Mouse (Mus musculus) CD8-positive naive resting alpha-beta T cell, adult 2 months (primary cell): ENCODE data around the gene Ibsp.

Source experiments
- DNase-seq, 2 experiments: peaks; one replicate each; pipeline ENCODE4 v3.0.0; 2022; ENCODE audit warnings: low read depth in 2 of 2, low spot score in 2 of 2

The Ibsp gene

GRCm38 (mm10) chr5:104340513-104340829 is 41.5 kb downstream of the Ibsp start:
- DNase-seq, result no peak

GRCm38 (mm10) chr5:104342881-104343280 is 43.9 kb downstream of the Ibsp start:
- no peak for DNase-seq

- DNase-seq, result no peak
Measured at GRCm38 (mm10) chr5:104344526-104345240, 45.7 kb downstream of the Ibsp start.

GRCm38 (mm10) chr5:104345241-104345630 is 46.3 kb downstream of the Ibsp start:
- no peak for DNase-seq

- no peak for DNase-seq
Measured at GRCm38 (mm10) chr5:104351041-104351440, 52.1 kb downstream of the Ibsp start.

- no peak for DNase-seq
Measured at GRCm38 (mm10) chr5:104351874-104352273, 52.9 kb downstream of the Ibsp start.

GRCm38 (mm10) chr5:104357575-104357974 is 58.6 kb downstream of the Ibsp start:
- no peak for DNase-seq

- no peak for DNase-seq
Measured at GRCm38 (mm10) chr5:104358592-104358991, 59.6 kb downstream of the Ibsp start.

GRCm38 (mm10) chr5:104359257-104359656 is 60.3 kb downstream of the Ibsp start:
- DNase-seq, result no peak
